Mouse (Mus musculus) heart, embryonic 14.5 days (tissue): ENCODE results near the gene Ilf2. TPM values are rescaled to one million over a fixed set of nuclear protein-coding genes. Genes with fewer than 3 reads are reported as not detected.

ENCODE experiments used
- ATAC-seq: fragments of 200-750 bp; cut with Nextera tagmentation; 2 replicates; pipeline ENCODE4 v1.8.0; 2017; ENCODE audit warnings: low read depth, moderate TSS enrichment; ENCODE audit not compliant: insufficient number of reproducible peaks, insufficient read depth, low FRiP score
- H3K27ac ChIP-seq, 2 experiments: fragments of 200-500 bp in 1 of 2; fragments of 300-500 bp in 1 of 2; sonication (generic) in 1 of 2; replicated peaks in 1 of 2; 2 replicates each; pipeline ENCODE4 v1.5.1; 2012 to 2014; ENCODE audit warnings: low read depth in 2 of 2, low read length in 2 of 2, control low read depth in 1 of 2, mild to moderate bottlenecking in 1 of 2, mixed read lengths in 1 of 2; ENCODE audit not compliant: control insufficient read depth in 1 of 2, insufficient read depth in 1 of 2
- H3K27me3 ChIP-seq: fragments of 300-500 bp; sonication (generic); 2 replicates; pipeline ENCODE4 v1.6.1; 2014; ENCODE audit warnings: mild to moderate bottlenecking, low read length, control low read depth; ENCODE audit not compliant: control insufficient read depth, insufficient read depth
- H3K36me3 ChIP-seq: fragments of 300-500 bp; sonication (generic); 2 replicates; pipeline ENCODE4 v1.6.1; 2014; ENCODE audit warnings: mild to moderate bottlenecking, control low read depth, low read length, mixed read lengths; ENCODE audit not compliant: control insufficient read depth, insufficient read depth
- H3K4me1 ChIP-seq, 2 experiments: fragments of 200-500 bp in 1 of 2; fragments of 300-500 bp in 1 of 2; sonication (generic) in 1 of 2; 2 replicates each; pipeline ENCODE4 v1.6.1; 2012 to 2014; ENCODE audit warnings: low read length in 2 of 2, control low read depth in 1 of 2, mixed read lengths in 1 of 2; ENCODE audit not compliant: control insufficient read depth in 2 of 2, insufficient read depth in 2 of 2
- H3K4me2 ChIP-seq: fragments of 300-500 bp; sonication (generic); 2 replicates; pipeline ENCODE4 v1.6.1; 2014; ENCODE audit warnings: mild to moderate bottlenecking, low read length
- H3K4me3 ChIP-seq, 2 experiments: fragments of 200-500 bp in 1 of 2; fragments of 300-500 bp in 1 of 2; sonication (generic) in 1 of 2; 2 replicates each; pipeline ENCODE4 v1.5.1; 2012 to 2014; ENCODE audit warnings: low read length in 2 of 2, mild to moderate bottlenecking in 2 of 2, control low read depth in 1 of 2, low read depth in 1 of 2, moderate library complexity in 1 of 2; ENCODE audit not compliant: control insufficient read depth in 1 of 2, insufficient read depth in 1 of 2
- H3K9ac ChIP-seq: fragments of 300-500 bp; sonication (generic); 2 replicates; pipeline ENCODE4 v1.6.1; 2014; ENCODE audit warnings: mild to moderate bottlenecking, low read length
- H3K9me3 ChIP-seq: fragments of 300-500 bp; sonication (generic); 2 replicates; pipeline ENCODE4 v1.6.1; 2016; ENCODE audit warnings: low read length, control low read depth; ENCODE audit not compliant: control insufficient read depth
- WGBS: fragments of 180-500 bp; shearing (Covaris S2); extraction: QIAGEN DNeasy Blood & Tissue Kit; methylation state at CpG from one replicate; pipeline ENCODE4 v1.1.7; 2014; 5-methylcytosine and 5-hydroxymethylcytosine counted together
- polyA plus RNA-seq: library from polyadenylated mRNA; unstranded; fragments of >200 nt; fragmentation: Nextera tagmentation; extraction: Ambion mirVana; gene quantifications from 2 replicates; pipeline ENCODE4 v1.2.1, GENCODE M21; 2014

The Ilf2 gene
- polyA plus RNA-seq, 1 experiment from 2014 or later: 110 TPM

DNA sequence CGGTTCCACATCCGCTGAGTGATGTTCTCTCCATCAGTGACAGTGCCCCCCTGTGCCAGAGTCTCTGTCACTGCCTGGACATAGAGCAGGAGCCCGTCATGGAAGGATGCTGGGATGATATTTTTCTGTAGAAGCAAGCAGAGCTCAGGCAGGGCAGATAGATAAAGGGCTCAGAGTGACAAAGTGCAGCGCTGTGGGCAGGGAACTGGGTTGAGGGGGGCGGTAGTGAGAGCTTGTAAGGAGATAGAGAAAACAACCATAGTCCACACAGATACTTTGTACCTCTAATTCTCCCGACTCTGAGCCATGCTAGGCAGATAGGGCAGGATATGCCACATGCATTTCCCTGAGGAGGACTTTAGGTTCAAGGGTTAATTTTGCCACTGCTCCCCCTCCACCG lies 13.3 kb upstream of the Ilf2 start:
- Histone ChIP-seq H3K4me1 (peaks cover 4 to 11% of the 10 kb centered on the region in 2 experiments; a peak in 2 of 4 replicates), H3K36me3 (peaks cover 3% of the 10 kb centered on the region; the same call in 1 of the 2 replicates), H3K27me3 (peaks cover 20% of the 10 kb centered on the region), H3K9me3 (no peaks in the 10 kb centered on the region), H3K27ac (no peak overlapping the region), H3K9ac (no peak overlapping the region), H3K4me2 (peak overlapping the region; percentile 93), H3K4me3 (0 out of 4 replicates have a peak overlapping the region, but pooled peaks of 1 of the 2 experiments have one; percentile 2)
- 12% methylated on average over 7 of the region's 7 CpGs for WGBS
- ATAC-seq: no peak

DNA sequence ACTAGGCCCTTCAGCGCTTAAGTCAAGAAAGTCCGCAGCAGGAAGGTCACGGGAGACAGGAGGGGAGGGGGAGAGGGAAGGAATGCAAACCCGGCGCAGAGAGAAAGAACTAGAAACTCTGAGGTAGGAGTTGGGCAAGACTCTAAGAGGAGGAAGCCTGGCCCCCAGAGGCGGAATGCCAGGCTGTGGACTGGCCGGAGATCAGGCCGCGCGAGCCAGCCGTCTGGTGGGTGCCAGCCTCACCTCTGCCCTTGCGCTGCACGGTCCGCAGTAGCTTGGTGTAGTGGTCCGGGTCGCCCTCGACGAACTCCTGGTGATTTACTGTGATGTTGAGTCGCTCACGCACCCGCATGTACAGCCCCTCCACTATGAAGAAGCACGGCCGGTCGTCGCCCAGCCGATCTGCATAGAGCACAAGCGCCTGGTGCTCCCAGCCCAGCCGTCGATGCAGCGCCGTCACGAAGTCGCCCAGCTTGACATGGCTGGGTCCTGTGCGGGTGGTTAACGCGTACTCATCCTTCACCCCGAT lies 11.3 kb upstream of the Ilf2 start:
- H3K9me3 ChIP-seq: no peaks in the 10 kb centered on the region
- H3K4me3 ChIP-seq: peak overlapping the region; percentile 58 to 60
- peaks cover 4 to 11% of the 10 kb centered on the region in 2 experiments; a peak in 2 of 4 replicates for H3K4me1 ChIP-seq
- no peaks in the 10 kb centered on the region for H3K36me3 ChIP-seq
- peak overlapping the region; percentile 73 for H3K9ac ChIP-seq
- H3K4me2 ChIP-seq: peak overlapping the region; percentile 93
- ATAC-seq: no peak
- peaks cover 20% of the 10 kb centered on the region for H3K27me3 ChIP-seq
- WGBS: 14% methylated on average over 37 of the region's 37 CpGs
- H3K27ac ChIP-seq: 0 out of 4 replicates have a peak overlapping the region, but pooled peaks of 1 of the 2 experiments have one; percentile 19

DNA sequence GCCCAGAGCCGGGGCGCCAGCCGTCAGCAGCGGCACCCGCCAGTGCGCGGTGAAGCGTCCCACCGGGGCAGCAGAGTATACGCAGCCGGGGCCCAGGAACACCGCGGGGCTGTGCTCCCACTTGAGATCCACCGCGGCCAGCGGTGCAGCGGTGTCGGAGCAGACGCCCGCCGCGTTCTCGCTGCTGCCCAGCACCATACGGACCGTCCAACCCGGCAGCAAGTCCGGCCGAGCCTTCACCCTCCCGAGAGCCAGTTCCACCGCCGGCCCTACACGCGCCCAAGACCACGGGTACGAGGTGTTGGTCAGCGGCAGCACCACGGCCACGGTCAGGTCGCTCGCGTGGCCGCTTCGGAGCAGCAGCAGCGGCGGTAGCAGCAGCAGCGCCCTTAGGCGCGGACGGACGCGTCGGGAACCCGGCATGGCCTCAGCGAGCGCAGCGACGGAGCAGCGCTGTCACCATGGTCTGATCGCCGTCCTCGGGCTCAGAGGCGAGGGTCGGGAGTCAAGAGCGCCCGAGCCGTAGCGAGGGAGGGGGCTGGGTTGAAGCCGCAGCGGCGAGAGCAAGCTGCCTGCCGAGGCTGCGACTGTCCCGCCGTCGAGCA lies 10.7 kb upstream of the Ilf2 start:
- Histone ChIP-seq H3K4me3 (peak overlapping the region; percentile 58 to 60), H3K27ac (0 out of 4 replicates have a peak overlapping the region, but pooled peaks of 1 of the 2 experiments have one; percentile 9), H3K9ac (peak overlapping the region; percentile 73), H3K27me3 (peaks cover 20% of the 10 kb centered on the region), H3K9me3 (no peaks in the 10 kb centered on the region), H3K4me2 (peak overlapping the region; percentile 93), H3K36me3 (no peaks in the 10 kb centered on the region), H3K4me1 (peaks cover 4 to 11% of the 10 kb centered on the region in 2 experiments; a peak in 2 of 4 replicates)
- WGBS: under 1% methylated on average over 69 of the region's 75 CpGs
- ATAC-seq: peak; percentile 32; the same call in 1 of the 2 replicates

DNA sequence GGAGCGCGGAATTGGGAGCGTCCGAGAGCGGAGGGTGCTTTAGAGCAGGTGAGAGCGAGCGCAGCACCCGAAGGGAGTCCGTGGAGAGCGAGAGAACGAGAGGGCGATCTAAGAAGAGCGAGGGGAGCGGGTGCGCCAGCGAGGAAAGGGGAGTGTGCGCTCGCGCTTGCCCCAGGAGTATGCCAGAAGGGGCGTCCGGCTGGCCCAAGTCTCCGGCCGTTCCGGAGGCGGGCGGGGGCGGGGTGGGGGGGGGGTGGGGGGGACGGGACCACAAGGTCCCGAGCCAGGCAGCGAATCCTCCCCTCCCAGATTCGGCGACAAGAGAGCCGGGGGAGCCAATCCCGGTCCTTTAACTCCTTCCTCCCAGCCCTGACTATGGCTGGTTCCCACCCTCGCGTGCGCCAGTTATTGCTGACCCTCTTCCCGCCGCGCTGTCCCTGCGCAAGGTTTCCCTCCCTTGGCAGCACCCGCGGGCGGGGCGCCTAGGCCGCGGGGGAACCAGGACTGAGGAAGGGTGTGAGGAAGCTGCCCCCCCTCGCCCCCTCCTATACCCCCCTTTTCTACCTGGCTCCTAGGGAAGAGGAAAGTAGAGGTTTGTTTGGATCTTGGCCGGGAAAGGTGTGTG lies 10.1 kb upstream of the Ilf2 start, which contains the start of gene Npr1:
TSS of gene Npr1 (minus strand) at position 181 of the 625 bp plus-strand sequence.
- H3K27ac ChIP-seq: 0 out of 4 replicates have a peak within 1 kb of the TSS, but pooled peaks of 1 of the 2 experiments have one; percentile 19
- peak within 1 kb of the TSS; percentile 58 to 60 for H3K4me3 ChIP-seq
- no peaks in the 10 kb centered on the region for H3K36me3 ChIP-seq
- peak within 1 kb of the TSS; percentile 93 for H3K4me2 ChIP-seq
- no peaks in the 10 kb centered on the region for H3K9me3 ChIP-seq
- peak; percentile 23; the same call in 1 of the 2 replicates for ATAC-seq
- peaks cover 20% of the 10 kb centered on the region for H3K27me3 ChIP-seq
- WGBS: under 1% methylated on average over 27 of the region's 49 CpGs
- peak within 1 kb of the TSS; percentile 73 for H3K9ac ChIP-seq
- H3K4me1 ChIP-seq: peaks cover 4 to 11% of the 10 kb centered on the region in 2 experiments; a peak in 2 of 4 replicates

DNA sequence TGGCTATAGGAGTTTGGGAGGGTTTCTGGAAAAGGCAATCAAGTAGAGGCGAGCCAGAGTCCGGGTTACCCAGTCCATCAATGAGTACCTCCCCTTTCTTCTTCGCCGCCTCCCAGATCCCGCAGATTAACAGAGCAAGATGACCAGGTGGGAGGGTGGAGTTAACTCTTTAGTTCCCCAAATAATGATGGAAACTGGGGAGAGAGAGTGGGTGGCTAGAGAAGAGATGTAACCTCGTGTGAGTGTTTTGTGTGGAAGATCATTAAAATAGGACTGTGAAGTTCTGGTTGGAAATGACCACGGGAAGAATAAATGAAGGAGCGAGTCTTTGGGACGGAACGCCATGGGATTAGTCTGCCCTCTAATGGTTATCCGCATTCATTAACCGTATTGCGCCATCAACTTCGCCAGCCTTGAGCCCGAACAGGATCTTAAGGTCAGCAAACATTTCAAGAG lies 9.6 kb upstream of the Ilf2 start:
- H3K36me3 ChIP-seq: no peaks in the 10 kb centered on the region
- no peak for ATAC-seq
- under 1% methylated on average over 15 of the region's 15 CpGs for WGBS
- peak overlapping the region; percentile 45 to 58 for H3K4me3 ChIP-seq
- H3K9ac ChIP-seq: peak overlapping the region; percentile 73
- H3K9me3 ChIP-seq: no peaks in the 10 kb centered on the region
- peaks cover 20% of the 10 kb centered on the region for H3K27me3 ChIP-seq
- H3K4me1 ChIP-seq: peaks cover 4 to 11% of the 10 kb centered on the region in 2 experiments; a peak in 2 of 4 replicates
- peak overlapping the region; percentile 93 for H3K4me2 ChIP-seq
- H3K27ac ChIP-seq: no peak overlapping the region

DNA sequence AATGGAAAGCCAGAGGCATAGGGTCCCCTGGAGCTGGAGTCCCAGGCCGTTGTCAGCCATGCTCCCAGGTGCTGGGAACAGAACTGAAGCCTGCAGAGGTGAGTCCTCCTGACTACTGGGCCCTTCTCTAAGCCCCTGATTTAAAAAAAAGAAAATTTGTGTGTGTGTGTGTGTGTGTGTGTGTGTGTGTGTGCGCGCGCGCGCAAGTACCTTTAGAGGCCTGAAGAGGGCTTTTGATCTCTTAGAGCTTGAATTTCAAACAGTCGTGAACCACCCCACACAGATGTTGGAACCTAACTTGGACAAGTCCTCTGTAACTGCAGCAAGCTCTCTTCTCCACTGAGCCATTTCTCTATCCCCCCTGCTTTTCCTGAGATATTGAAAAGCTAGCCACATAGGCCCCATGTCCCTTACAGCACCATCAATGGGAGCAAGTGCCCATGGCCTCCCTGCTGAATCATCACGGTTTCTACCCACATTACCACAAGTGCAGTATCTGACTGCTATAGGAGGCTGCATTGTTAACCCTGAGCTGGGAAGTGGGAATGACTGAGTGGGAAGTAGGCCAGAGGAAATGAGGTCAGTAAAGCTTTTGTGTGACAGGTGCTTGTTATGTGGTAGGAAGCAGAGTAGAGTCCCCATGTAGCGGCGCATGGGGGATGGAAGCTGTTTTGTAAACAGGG lies 8.2 kb upstream of the Ilf2 start:
- Histone ChIP-seq H3K27ac (no peak overlapping the region), H3K27me3 (peaks cover 20% of the 10 kb centered on the region), H3K9me3 (no peaks in the 10 kb centered on the region), H3K9ac (no peak overlapping the region), H3K36me3 (no peaks in the 10 kb centered on the region), H3K4me2 (no peak overlapping the region), H3K4me3 (no peak overlapping the region), H3K4me1 (peaks cover 2 to 10% of the 10 kb centered on the region in 2 experiments; a peak in 2 of 4 replicates)
- no peak for ATAC-seq
- WGBS: 89% methylated on average over 10 of the region's 10 CpGs

DNA sequence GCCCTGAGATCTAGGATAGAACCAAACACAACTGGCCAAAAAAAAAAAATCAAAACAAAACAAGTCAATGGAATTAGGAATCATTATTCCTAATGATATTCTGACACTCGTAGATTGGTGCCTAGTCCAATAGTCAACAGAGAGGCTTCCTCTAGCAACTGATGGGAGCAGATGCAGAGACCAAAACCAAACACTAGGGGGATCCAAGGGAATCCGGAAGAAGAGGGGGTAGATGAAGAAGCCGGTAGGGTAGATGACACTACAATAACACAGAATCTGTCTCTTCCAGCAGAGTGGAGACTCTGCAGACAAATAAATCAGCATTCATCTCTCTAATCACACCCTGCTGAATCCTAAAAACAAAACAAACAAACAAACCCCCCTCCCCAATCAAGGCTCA lies 3.7 kb upstream of the Ilf2 start:
- no peak for ATAC-seq
- H3K9me3 ChIP-seq: no peaks in the 10 kb centered on the region
- peaks cover under 1% of the 10 kb centered on the region; the same call in 1 of the 2 replicates for H3K36me3 ChIP-seq
- 34% methylated on average over 3 of the region's 3 CpGs for WGBS
- H3K4me3 ChIP-seq: no peak overlapping the region
- no peak overlapping the region for H3K27ac ChIP-seq
- no peak overlapping the region for H3K4me2 ChIP-seq
- peaks cover 0 to 6% of the 10 kb centered on the region in 2 experiments; a peak in 2 of 4 replicates for H3K4me1 ChIP-seq
- no peak overlapping the region for H3K9ac ChIP-seq
- no peaks in the 10 kb centered on the region for H3K27me3 ChIP-seq
